27 mouse cellular contexts compared by ENCODE assay signal in the genomic region with DNA sequence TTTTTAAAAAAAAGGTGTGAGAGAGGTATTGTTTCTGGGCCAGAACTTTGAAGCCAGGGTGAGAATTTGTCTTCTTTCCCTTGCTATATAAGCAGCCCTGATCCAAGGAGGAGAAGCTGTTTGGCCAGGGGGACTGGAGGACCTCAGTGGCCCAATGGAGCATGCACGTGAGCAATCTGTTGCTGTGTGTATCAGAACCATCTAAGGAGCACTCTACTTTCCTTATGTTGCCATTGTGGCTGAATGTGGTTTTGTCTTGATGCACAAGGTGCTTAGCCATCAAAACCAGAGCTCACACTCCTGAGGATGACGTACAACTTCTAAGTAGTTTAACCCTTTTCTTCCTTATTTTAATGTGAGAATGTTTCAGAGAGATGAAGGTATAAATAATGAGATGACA. TPM values are rescaled to one million over a fixed set of nuclear protein-coding genes. Genes with fewer than 3 reads are reported as not detected.
DNase-seq lines count a peak whose midpoint lies in the region; ATAC-seq and TF ChIP-seq lines count a peak whose summit lies in the region.
"Had no signal": no experiment of that assay in that cellular context is flagged by ENCODE, and none has a peak within 500 bp of the region (broad histone marks: within the 10 kb centered on the region; RNA-seq: fewer than 3 reads in every experiment).

No protein-coding gene starts in this region.

- peak overlapping the region; percentile 77 for H3K27ac ChIP-seq in heart, postnatal 0 days (ENCODE audit: low read depth)
- H3K27ac ChIP-seq in liver, postnatal 0 days (ENCODE audit: low read depth) = peak overlapping the region; percentile 61; the same call in 1 of the 2 replicates
- H3K27ac ChIP-seq in midbrain, embryonic 13.5 days = no peak overlapping the region
- H3K27ac ChIP-seq: hindbrain, embryonic 10.5 days; layer of hippocampus, adult 2 months; neural tube, embryonic 12.5 days had no signal

- no peak overlapping the region for H3K9ac ChIP-seq in heart, postnatal 0 days (replicated peaks; ENCODE audit: low read depth, low read length)
- H3K9ac ChIP-seq in liver, postnatal 0 days (replicated peaks) = no peak overlapping the region
- H3K9ac ChIP-seq in midbrain, embryonic 13.5 days (replicated peaks) = no peak overlapping the region
- H3K9ac ChIP-seq: forebrain, embryonic 12.5 days; neural tube, embryonic 12.5 days had no signal

- TF ChIP-seq EP300 in heart, postnatal 0 days (IDR thresholded peaks at IDR 0.05; ENCODE audit: low read depth) = no peak
- TF ChIP-seq EP300 in liver, postnatal 0 days (IDR thresholded peaks at IDR 0.05; ENCODE audit: low read depth) = no peak

- H3K4me3 ChIP-seq in heart, postnatal 0 days (ENCODE audit: low read depth, low read length) = no peak overlapping the region
- H3K4me3 ChIP-seq in liver, postnatal 0 days (ENCODE audit: low read depth, low read length) = no peak overlapping the region
- H3K4me3 ChIP-seq in midbrain, embryonic 13.5 days (replicated peaks) = no peak overlapping the region
- H3K4me3 ChIP-seq: forebrain, embryonic 12.5 days; hindbrain, embryonic 10.5 days; layer of hippocampus, adult 2 months; neural tube, embryonic 12.5 days had no signal

- no peaks in the 10 kb centered on the region for H3K27me3 ChIP-seq in heart, postnatal 0 days (ENCODE audit: control insufficient read depth, insufficient read depth, low read length)
- no peaks in the 10 kb centered on the region for H3K27me3 ChIP-seq in liver, postnatal 0 days (ENCODE audit: insufficient read depth, low read length)
- no peaks in the 10 kb centered on the region for H3K27me3 ChIP-seq in midbrain, embryonic 13.5 days
- H3K27me3 ChIP-seq: forebrain, embryonic 12.5 days; neural tube, embryonic 12.5 days; Patski had no signal

- H3K4me2 ChIP-seq in heart, postnatal 0 days (ENCODE audit: low read depth, low read length) = no peak overlapping the region
- H3K4me2 ChIP-seq in liver, postnatal 0 days (ENCODE audit: low read depth, low read length) = 0 out of 2 replicates have a peak overlapping the region, but pooled peaks have one; percentile 27
- H3K4me2 ChIP-seq in midbrain, embryonic 13.5 days (replicated peaks) = no peak overlapping the region
- H3K4me2 ChIP-seq: forebrain, embryonic 12.5 days; heart, embryonic 11.5 days; midbrain, embryonic 11.5 days; neural tube, embryonic 12.5 days had no signal

- no peak for DNase-seq in heart, postnatal 0 days (ENCODE audit: low spot score)
- DNase-seq in heart, postnatal 10 days = no peak
- peak; percentile 35 for DNase-seq in T-cell, adult 2 months (ENCODE audit: low spot score)
- DNase-seq in liver, postnatal 0 days = no peak
- DNase-seq in kidney, postnatal 10 days = no peak
- no peak for DNase-seq in B cell, adult 2 months
- DNase-seq: adrenal gland, postnatal 10 days; cerebellum, adult 11-12 months; cerebellum, postnatal 14 days; embryo, embryonic 11 days; gastrocnemius, postnatal 25 days; kidney, adult 2 months; kidney, postnatal 14 days; layer of hippocampus, postnatal 36 days; right cerebral cortex, adult 18-20 months; thymus, postnatal 36 days had no signal

- intact Hi-C loops in heart, postnatal 10 days (cut with DNase I) = no loop called here

- no peaks in the 10 kb centered on the region for H3K9me3 ChIP-seq in heart, postnatal 0 days (replicated peaks; ENCODE audit: control insufficient read depth, low read length)
- H3K9me3 ChIP-seq in liver, postnatal 0 days (ENCODE audit: low read length) = no peaks in the 10 kb centered on the region
- H3K9me3 ChIP-seq in midbrain, embryonic 13.5 days = no peaks in the 10 kb centered on the region
- H3K9me3 ChIP-seq: forebrain, embryonic 12.5 days; hindbrain, embryonic 10.5 days; neural tube, embryonic 12.5 days had no signal

- no peak for TF ChIP-seq CTCF in heart, postnatal 0 days (IDR thresholded peaks at IDR 0.05; ENCODE audit: low read depth)
- no peak for TF ChIP-seq CTCF in liver, postnatal 0 days (IDR thresholded peaks at IDR 0.05; ENCODE audit: low read depth)

- 69% methylated on average over 2 of the region's 2 CpGs for WGBS in heart, postnatal 0 days
- 58% methylated on average over 2 of the region's 2 CpGs for WGBS in liver, postnatal 0 days (ENCODE audit: insufficient replicate concordance)
- 88% methylated on average over 2 of the region's 2 CpGs for WGBS in midbrain, embryonic 13.5 days

- H3K36me3 ChIP-seq in heart, postnatal 0 days (replicated peaks; ENCODE audit: control insufficient read depth, insufficient read depth, low read length) = no peaks in the 10 kb centered on the region
- peaks cover 16% of the 10 kb centered on the region for H3K36me3 ChIP-seq in liver, postnatal 0 days (replicated peaks; ENCODE audit: insufficient read depth, low read length)
- H3K36me3 ChIP-seq in midbrain, embryonic 13.5 days = 0 out of 2 replicates have a peak, but pooled peaks cover 2% of the 10 kb centered on the region

- ATAC-seq in heart, postnatal 0 days (ENCODE audit: insufficient read depth, low read depth) = no peak
- ATAC-seq in erythroid progenitor cell, adult 5-6 weeks (replicated peaks; ENCODE audit: low FRiP score, poor library complexity, severe bottlenecking) = peak; percentile 58
- peak; percentile 69 for ATAC-seq in liver, postnatal 0 days
- ATAC-seq in midbrain, embryonic 13.5 days = no peak
- ATAC-seq: activated CD4-positive, CD25-positive, alpha-beta regulatory T cell, adult 4 months; inflammation-experienced regulatory T-cells, adult 6 months; Patski had no signal

- peaks cover 20% of the 10 kb centered on the region for H3K4me1 ChIP-seq in heart, postnatal 0 days (ENCODE audit: control insufficient read depth, insufficient read depth)
- peaks cover 34% of the 10 kb centered on the region for H3K4me1 ChIP-seq in liver, postnatal 0 days (ENCODE audit: insufficient read depth)
- H3K4me1 ChIP-seq in midbrain, embryonic 13.5 days (replicated peaks) = peaks cover 27% of the 10 kb centered on the region

RNA-seq across cellular contexts. Expression of a gene that starts 40.5 kb away (rescaled TPM):
- total RNA-seq in heart, postnatal 0 days (2014; rRNA removed; ENCODE audit: low replicate concordance) = 0.77 and 1.6 TPM in 2 replicates
- polyA plus RNA-seq in heart, postnatal 0 days (2015; fragmentation: Nextera tagmentation; extraction: Ambion mirVana) = 0.64 and 0.74 TPM in 2 replicates
- 1 to 10 TPM; 1.0 to 1.4 TPM for total RNA-seq in heart, postnatal 10 days (2021)
- 18.7 and 18.9 TPM in 2 replicates for total RNA-seq in erythroid progenitor cell, adult 5-6 weeks (2015; ENCODE audit: low replicate concordance)
- 18.6 and 48.0 TPM in 2 replicates for total RNA-seq in erythroid progenitor cell, adult 5-6 weeks (2017; ENCODE audit: low replicate concordance)
- 10.3 and 10.6 TPM in 2 replicates for polyA plus RNA-seq in liver, postnatal 0 days (2015; fragmentation: Nextera tagmentation; extraction: Ambion mirVana)
- polyA plus RNA-seq in midbrain, embryonic 13.5 days (2015; fragmentation: Nextera tagmentation; extraction: Ambion mirVana) = 1.6 and 2.1 TPM in 2 replicates

RNA-seq across cellular contexts. Expression of a gene that starts 41.2 kb away (rescaled TPM):
- total RNA-seq in heart, postnatal 0 days (2014; rRNA removed; ENCODE audit: low replicate concordance) = 39.2 and 45.0 TPM in 2 replicates
- 9.4 and 9.8 TPM in 2 replicates for polyA plus RNA-seq in heart, postnatal 0 days (2015; fragmentation: Nextera tagmentation; extraction: Ambion mirVana)
- 10 to 100 TPM; 73.7 to 80.5 TPM for total RNA-seq in heart, postnatal 10 days (2021)
- 274 and 280 TPM in 2 replicates for total RNA-seq in erythroid progenitor cell, adult 5-6 weeks (2015; ENCODE audit: low replicate concordance)
- 160 and 174 TPM in 2 replicates for total RNA-seq in erythroid progenitor cell, adult 5-6 weeks (2017; ENCODE audit: low replicate concordance)
- 9.6 and 9.7 TPM in 2 replicates for polyA plus RNA-seq in liver, postnatal 0 days (2015; fragmentation: Nextera tagmentation; extraction: Ambion mirVana)
- 44.0 and 46.9 TPM in 2 replicates for polyA plus RNA-seq in midbrain, embryonic 13.5 days (2015; fragmentation: Nextera tagmentation; extraction: Ambion mirVana)

Comparison
In these comparisons a context has a peak if more than half of its experiments do, and no peak if none do; other contexts are left out.
1. ATAC-seq: peak in erythroid progenitor cell, adult 5-6 weeks (single experiment) and liver, postnatal 0 days (single experiment); none in heart, postnatal 0 days (single experiment) and midbrain, embryonic 13.5 days (single experiment).